Mouse (Mus musculus) heart, embryonic 16.5 days (tissue): ENCODE results near the gene Gtse1. TPM values are rescaled to one million over a fixed set of nuclear protein-coding genes. Genes with fewer than 3 reads are reported as not detected.
A peak's percentile ranks its signal among the peaks of the same experiment; 100 is the strongest.
"Not testable (repeated sequence)": the region's sequence is repeated elsewhere in the genome, so short reads cannot be mapped to it uniquely, and the experiment has no call there.

ENCODE experiments used
- ATAC-seq: fragments of 200-750 bp; cut with Nextera tagmentation; replicated peaks from 2 replicates; pipeline ENCODE4 v1.8.0; 2017; ENCODE audit warnings: moderate number of reproducible peaks; ENCODE audit not compliant: insufficient read depth, low FRiP score; ENCODE audit errors: extremely low read depth
- H3K27ac ChIP-seq: fragments of 300-500 bp; sonication (generic); 2 replicates; pipeline ENCODE4 v1.5.1; 2014; ENCODE audit warnings: mild to moderate bottlenecking, low read length, control low read depth, moderate library complexity
- H3K27me3 ChIP-seq: fragments of 300-500 bp; sonication (generic); 2 replicates; pipeline ENCODE4 v1.6.1; 2014; ENCODE audit warnings: low read length, mixed read lengths; ENCODE audit not compliant: control insufficient read depth, insufficient read depth
- H3K36me3 ChIP-seq: fragments of 300-500 bp; sonication (generic); 2 replicates; pipeline ENCODE4 v1.6.1; 2014; ENCODE audit not compliant: control insufficient read depth, insufficient read depth
- H3K4me1 ChIP-seq: fragments of 300-500 bp; sonication (generic); 2 replicates; pipeline ENCODE4 v1.6.1; 2014; ENCODE audit warnings: low read length, mixed read lengths; ENCODE audit not compliant: control insufficient read depth, insufficient read depth
- H3K4me2 ChIP-seq: fragments of 300-500 bp; sonication (generic); 2 replicates; pipeline ENCODE4 v1.6.1; 2014; ENCODE audit warnings: low read depth, mild to moderate bottlenecking, control low read depth, low read length
- H3K4me3 ChIP-seq: fragments of 300-500 bp; sonication (generic); 2 replicates; pipeline ENCODE4 v1.5.1; 2014; ENCODE audit warnings: mild to moderate bottlenecking, control low read depth, low read length
- H3K9ac ChIP-seq: fragments of 300-500 bp; sonication (generic); 2 replicates; pipeline ENCODE4 v1.6.1; 2014; ENCODE audit warnings: low read length, control low read depth
- H3K9me3 ChIP-seq: fragments of 300-500 bp; sonication (generic); replicated peaks from 2 replicates; pipeline ENCODE4 v1.6.1; 2016; ENCODE audit warnings: low read length; ENCODE audit not compliant: control insufficient read depth
- WGBS: fragments of 180-500 bp; shearing (Covaris S2); extraction: QIAGEN DNeasy Blood & Tissue Kit; methylation state at CpG from one replicate; pipeline ENCODE4 v1.1.7; 2014; 5-methylcytosine and 5-hydroxymethylcytosine counted together
- polyA plus RNA-seq: library from polyadenylated mRNA; unstranded; fragments of >200 nt; fragmentation: Nextera tagmentation; extraction: Ambion mirVana; gene quantifications from 2 replicates; pipeline ENCODE4 v1.2.1, GENCODE M21; 2015

The Gtse1 gene
- polyA plus RNA-seq, 1 experiment from 2014 or later = 25.5 TPM

DNA sequence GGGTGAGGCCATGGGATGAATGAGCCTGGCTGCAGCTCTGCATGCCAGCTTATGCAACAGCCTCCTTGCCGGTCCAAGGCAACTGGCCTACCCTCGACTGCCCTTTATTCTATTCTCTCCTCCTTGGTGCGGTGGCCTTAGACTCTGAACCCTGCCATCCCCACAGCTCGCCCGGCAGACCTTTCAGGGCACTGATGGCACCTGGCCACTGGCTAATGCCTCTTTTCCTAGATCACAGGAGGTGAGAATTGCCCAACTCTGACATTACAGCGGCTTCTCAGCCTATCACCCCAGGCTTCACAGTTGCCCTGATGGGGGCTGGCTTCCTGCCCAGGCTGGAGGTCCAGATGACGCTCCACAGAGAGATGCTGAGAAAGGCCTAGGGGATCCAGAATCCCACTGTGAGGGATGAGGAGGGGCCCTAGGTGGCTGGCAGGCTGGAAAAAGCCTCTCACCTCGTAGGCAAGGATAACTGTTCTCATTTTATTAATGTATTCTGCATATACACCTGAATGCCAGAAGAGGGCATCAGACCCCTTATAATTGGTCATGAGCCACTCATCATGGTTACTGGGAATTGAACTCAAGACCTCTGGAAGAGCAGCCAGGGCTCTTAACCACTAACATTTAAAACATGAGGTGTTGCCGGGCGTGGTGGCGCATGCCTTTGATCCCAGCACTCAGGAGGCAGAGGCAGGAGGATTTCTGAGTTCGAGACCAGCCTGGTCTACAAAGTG is 7.7 kb upstream of the Gtse1 start:
- Histone ChIP-seq H3K4me3 (no peak overlapping the region), H3K9me3 (no peaks in the 10 kb centered on the region), H3K27me3 (no peaks in the 10 kb centered on the region), H3K9ac (no peak overlapping the region), H3K27ac (no peak overlapping the region), H3K4me2 (no peak overlapping the region), H3K36me3 (no peaks in the 10 kb centered on the region), H3K4me1 (no peaks in the 10 kb centered on the region)
- 69% methylated on average over 12 of the region's 12 CpGs for WGBS
- no peak for ATAC-seq

DNA sequence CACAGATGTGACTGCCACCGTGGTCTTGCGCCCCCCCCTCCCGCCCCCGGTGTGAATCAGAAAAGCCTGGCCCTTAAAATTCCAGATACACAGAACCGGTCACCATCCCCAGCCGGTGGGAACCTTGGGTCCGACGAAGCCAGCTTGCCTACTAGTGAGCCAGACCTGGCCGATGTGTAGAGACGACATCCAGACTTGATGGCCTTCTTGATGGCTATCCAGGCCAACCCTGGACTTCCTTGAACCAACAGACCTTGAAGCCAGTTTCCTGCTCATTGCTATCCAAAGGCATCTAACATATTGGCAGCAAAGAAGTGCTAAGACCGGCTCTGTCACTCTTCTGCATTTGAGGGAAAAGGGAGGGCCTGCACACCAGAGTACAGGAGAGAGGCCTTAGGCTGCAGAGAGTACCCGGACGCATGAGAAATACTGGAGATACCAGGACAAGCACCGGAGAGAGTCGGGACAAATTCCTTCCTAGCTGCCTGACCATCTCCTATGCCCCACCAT is 510 bp upstream of the Gtse1 start:
- no peak for ATAC-seq
- Histone ChIP-seq H3K27me3 (no peaks in the 10 kb centered on the region), H3K36me3 (peaks cover 17% of the 10 kb centered on the region), H3K9ac (peak overlapping the region; percentile 81), H3K4me2 (peak overlapping the region; percentile 66), H3K27ac (peak overlapping the region; percentile 65), H3K4me3 (peak overlapping the region; percentile 63), H3K4me1 (peaks cover 18% of the 10 kb centered on the region), H3K9me3 (no peaks in the 10 kb centered on the region)
- WGBS = 12% methylated on average over 15 of the region's 15 CpGs

DNA sequence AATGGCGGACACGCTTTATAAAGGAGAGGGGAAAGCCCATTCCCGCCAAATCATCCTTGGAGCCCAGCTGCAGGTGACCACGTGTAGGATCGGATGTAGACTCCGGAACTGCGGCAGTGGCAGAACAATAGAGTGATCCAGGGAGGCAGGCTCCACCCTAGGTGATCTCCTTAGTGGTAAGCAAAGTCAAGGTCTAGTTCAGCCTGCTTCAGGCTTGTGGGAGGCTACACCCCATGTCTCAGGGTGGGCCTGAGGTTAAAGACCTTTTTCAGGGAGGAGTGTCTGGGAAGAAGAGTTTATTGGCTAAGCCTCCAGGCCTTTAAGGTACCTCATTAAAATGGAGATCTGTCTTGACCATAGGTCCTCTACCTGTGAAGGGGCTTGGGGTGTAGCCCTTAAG is 6.4 kb downstream of the Gtse1 start:
- H3K27ac ChIP-seq, H3K4me1 ChIP-seq, H3K4me2 ChIP-seq, H3K27me3 ChIP-seq, ATAC-seq, H3K9ac ChIP-seq, H3K9me3 ChIP-seq, H3K4me3 ChIP-seq: not testable (repeated sequence)
- H3K36me3 ChIP-seq = peaks cover 56% of the 10 kb centered on the region
- WGBS = 90% methylated on average over 7 of the region's 7 CpGs

GRCm38 (mm10) chr15:85867696-85868095 is 8.2 kb downstream of the Gtse1 start:
- no peak; the same call in 1 of the 2 replicates for ATAC-seq
- Histone ChIP-seq H3K9me3 (no peaks in the 10 kb centered on the region), H3K4me1 (no peaks in the 10 kb centered on the region), H3K27me3 (no peaks in the 10 kb centered on the region), H3K4me3 (no peak overlapping the region), H3K4me2 (no peak overlapping the region), H3K36me3 (peaks cover 67% of the 10 kb centered on the region), H3K27ac (no peak overlapping the region), H3K9ac (no peak overlapping the region)
- WGBS = 43% methylated on average over 6 of the region's 6 CpGs

DNA sequence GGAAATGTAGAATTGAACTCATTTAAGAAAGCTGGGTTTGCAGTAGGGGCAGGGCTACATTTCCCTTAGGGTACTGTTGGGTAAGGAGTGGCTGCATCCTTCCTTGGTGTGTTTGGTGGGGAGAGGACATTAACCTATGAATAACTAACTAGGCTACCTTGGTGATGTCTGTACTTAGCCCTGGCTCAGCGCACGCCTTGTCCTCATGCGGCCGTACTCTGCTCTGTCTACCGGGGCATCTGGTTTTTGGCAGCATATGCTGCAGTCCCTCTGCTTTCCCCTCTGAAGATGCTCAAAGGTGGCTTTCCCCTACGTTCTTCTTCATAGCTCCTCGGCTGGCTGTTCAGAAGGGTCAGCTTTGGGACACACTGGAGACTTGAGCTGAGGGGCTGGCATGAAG is 17.8 kb downstream of the Gtse1 start:
- Histone ChIP-seq H3K4me3 (no peak overlapping the region), H3K27ac (no peak overlapping the region), H3K9ac (no peak overlapping the region), H3K36me3 (peaks cover 19% of the 10 kb centered on the region), H3K9me3 (no peaks in the 10 kb centered on the region), H3K4me2 (no peak overlapping the region), H3K4me1 (peaks cover 12% of the 10 kb centered on the region), H3K27me3 (no peaks in the 10 kb centered on the region)
- ATAC-seq = no peak
- WGBS = 89% methylated on average over 7 of the region's 7 CpGs

DNA sequence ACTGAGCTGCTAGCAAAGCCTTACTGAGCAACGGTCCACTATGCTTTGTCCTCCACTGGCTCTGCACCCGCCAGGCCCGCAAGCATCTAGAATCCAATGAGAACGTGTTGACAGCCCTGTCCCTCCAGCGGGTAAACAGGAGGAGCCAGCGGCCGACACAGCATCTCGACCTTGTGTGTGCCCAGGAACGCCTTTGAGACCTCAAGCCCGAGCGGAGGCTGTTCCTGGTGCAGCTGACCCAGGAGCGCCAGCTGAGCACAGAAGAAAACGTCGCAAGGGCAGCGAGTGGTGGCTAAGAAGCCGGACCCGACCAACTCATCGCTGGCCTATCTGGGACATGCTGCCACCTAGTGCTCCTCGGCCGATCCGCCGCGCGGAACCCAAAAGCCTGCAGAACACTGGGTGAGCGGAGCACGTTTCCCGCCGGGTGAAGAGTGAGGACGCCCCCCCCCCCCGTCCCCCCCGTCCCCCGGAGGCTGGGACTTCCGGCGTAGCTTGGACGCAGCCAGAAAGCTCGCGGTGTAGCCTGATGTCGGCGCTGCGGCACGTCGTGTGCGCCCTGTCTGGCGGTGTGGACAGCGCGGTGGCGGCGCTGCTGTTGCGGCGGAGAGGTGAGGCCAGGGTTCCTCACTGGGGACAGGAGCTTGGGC is 19.4 kb downstream of the Gtse1 start, which contains the start of gene Trmu:
Trmu (plus strand) TSS at position 465 of the 650 bp plus-strand sequence.
- Histone ChIP-seq H3K4me3 (peak within 1 kb of the TSS; percentile 79), H3K36me3 (peaks cover 14% of the 10 kb centered on the region), H3K4me2 (peak within 1 kb of the TSS; percentile 82), H3K4me1 (peaks cover 12% of the 10 kb centered on the region), H3K27me3 (no peaks in the 10 kb centered on the region), H3K9ac (peak within 1 kb of the TSS; percentile 93), H3K27ac (peak within 1 kb of the TSS; percentile 93), H3K9me3 (no peaks in the 10 kb centered on the region)
- under 1% methylated on average over 50 of the region's 50 CpGs for WGBS
- ATAC-seq = peak; percentile 96

DNA sequence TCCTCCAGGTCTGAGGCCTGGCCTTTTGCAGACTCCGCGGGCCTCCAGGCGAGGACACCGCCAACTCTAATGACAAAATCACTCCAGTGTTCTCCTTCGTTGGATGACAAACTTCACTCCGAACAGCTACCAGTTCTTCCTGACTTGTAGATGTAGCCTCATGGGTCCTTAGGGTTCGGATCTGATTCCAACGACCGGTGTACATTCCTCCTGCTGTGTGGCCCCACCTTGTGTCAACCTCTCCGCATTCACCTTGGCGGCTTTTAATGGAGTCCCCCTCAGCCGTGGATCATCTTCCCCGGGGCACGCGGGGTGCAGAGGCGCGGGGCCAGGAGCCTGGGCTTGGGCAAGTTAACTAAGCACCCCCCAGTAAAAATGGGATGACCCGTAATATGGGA is 20.0 kb downstream of the Gtse1 start:
- peak; percentile 18; the same call in 1 of the 2 replicates for ATAC-seq
- Histone ChIP-seq H3K4me2 (peak overlapping the region; percentile 82), H3K36me3 (peaks cover 14% of the 10 kb centered on the region), H3K9me3 (no peaks in the 10 kb centered on the region), H3K27me3 (no peaks in the 10 kb centered on the region), H3K9ac (peak overlapping the region; percentile 93), H3K4me3 (peak overlapping the region; percentile 79), H3K27ac (peak overlapping the region; percentile 93), H3K4me1 (peaks cover 12% of the 10 kb centered on the region)
- WGBS = under 1% methylated on average over 18 of the region's 18 CpGs

DNA sequence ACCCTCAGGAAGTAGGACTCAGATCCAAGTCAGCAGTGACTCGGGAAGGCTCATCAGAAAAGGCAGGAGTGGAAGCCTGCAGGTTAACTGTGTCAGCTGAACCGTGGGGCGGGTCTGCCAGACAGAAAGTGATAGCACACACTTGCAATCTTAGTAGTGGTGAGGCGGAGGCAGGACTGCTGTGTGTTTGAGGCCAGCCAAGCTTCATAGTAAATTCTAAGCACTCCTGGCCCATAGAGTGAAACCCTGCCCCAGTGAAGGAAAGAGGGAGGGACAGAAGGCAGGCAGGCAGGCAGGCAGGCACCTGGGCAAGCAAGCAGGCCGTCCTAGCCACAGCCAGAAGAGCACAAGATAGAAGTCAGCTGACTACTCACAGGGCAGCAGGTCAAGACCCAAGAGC is 26.1 kb downstream of the Gtse1 start:
- H3K27me3 ChIP-seq = no peaks in the 10 kb centered on the region
- H3K4me2 ChIP-seq = no peak overlapping the region
- WGBS = 73% methylated on average over 5 of the region's 5 CpGs
- no peak overlapping the region for H3K4me3 ChIP-seq
- H3K27ac ChIP-seq = no peak overlapping the region
- H3K9me3 ChIP-seq = no peaks in the 10 kb centered on the region
- ATAC-seq = no peak
- peaks cover 36% of the 10 kb centered on the region for H3K36me3 ChIP-seq
- H3K9ac ChIP-seq = no peak overlapping the region
- H3K4me1 ChIP-seq = peaks cover under 1% of the 10 kb centered on the region; the same call in 1 of the 2 replicates

DNA sequence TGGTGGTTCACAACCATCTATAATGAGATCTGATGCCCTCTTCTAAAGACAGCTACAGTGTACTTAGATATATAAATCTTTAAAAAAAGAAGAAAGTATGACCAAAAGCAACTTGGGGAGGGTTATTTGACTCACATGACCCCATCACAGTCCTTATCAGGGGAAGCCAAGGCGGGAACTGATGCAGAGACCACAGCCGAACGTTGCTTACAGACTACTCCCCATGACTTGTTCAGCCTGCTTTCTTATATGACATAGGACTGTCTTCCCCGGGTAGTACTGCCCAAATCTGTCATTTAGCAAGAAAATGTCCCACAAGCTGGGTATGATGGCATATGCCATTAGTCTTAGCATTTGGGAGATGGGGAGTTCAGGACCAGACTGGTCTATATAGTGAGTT is 29.7 kb downstream of the Gtse1 start:
- Histone ChIP-seq H3K9me3 (no peaks in the 10 kb centered on the region), H3K4me1 (peaks cover 11% of the 10 kb centered on the region), H3K27me3 (no peaks in the 10 kb centered on the region), H3K4me3 (no peak overlapping the region), H3K27ac (no peak overlapping the region), H3K36me3 (peaks cover 53% of the 10 kb centered on the region), H3K9ac (no peak overlapping the region), H3K4me2 (no peak overlapping the region)
- WGBS = 80% methylated on average over 4 of the region's 4 CpGs
- no peak for ATAC-seq
